Comparison of ENCODE assay signal across 16 mouse cellular contexts in the genomic region with DNA sequence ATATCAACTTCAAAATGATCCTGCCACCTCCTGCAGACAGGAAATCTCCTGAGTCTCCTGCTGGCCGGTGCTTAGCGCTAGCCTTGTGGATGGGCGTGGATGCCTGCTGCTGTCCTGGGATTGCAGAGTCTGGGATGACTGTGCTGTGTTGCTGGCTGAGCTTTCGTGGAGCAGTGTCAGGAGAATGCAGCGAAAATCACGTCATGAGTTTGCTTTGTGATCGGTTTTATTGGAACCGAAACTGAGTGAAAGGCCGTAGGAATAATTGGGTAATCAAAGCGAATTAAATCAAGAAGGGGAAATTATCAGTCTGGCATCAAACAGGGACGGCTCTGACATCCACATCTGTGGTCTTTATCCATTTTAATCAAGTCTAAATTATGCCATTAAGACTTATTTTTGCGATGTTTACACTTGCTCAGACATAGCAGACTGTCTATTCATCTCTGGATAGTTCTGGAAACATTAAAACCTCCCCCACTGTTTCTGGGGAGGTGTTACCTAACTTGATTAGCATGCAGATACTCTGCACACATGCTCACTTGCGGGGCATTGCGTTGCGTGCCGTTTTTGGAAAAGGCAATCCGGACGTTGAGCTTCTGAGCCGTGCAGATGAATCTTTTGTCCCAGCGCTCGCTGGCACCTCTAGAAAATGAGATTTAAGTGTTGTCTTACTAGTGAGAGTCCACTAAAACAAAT.
DNase-seq lines count a peak whose midpoint lies in the region; ATAC-seq and TF ChIP-seq lines count a peak whose summit lies in the region.
"Had no signal": no experiment of that assay in that cellular context is flagged by ENCODE, and none has a peak within 500 bp of the region (broad histone marks: within the 10 kb centered on the region; RNA-seq: fewer than 3 reads in every experiment).

No protein-coding gene starts in this region.

- H3K27ac ChIP-seq in heart, embryonic 10.5 days: peak overlapping the region; percentile 53; the same call in 1 of the 2 replicates
- no peak overlapping the region for H3K27ac ChIP-seq in lung, embryonic 16.5 days (ENCODE audit: low read length)
- no peak overlapping the region for H3K27ac ChIP-seq in forebrain, postnatal 0 days (ENCODE audit: low read depth, low read length)
- no peak overlapping the region for H3K27ac ChIP-seq in olfactory bulb, adult 2 months (ENCODE audit: insufficient read depth, low read depth, low read length)
- H3K27ac ChIP-seq: limb, embryonic 12.5 days had no signal

- no peaks in the 10 kb centered on the region for H3K9me3 ChIP-seq in heart, embryonic 10.5 days
- no peaks in the 10 kb centered on the region for H3K9me3 ChIP-seq in lung, embryonic 16.5 days (ENCODE audit: control insufficient read depth, low read length)
- no peaks in the 10 kb centered on the region for H3K9me3 ChIP-seq in forebrain, postnatal 0 days (ENCODE audit: low read length)
- H3K9me3 ChIP-seq: limb, embryonic 12.5 days had no signal

- no peak for DNase-seq in heart, embryonic 10.5 days (ENCODE audit: low spot score)
- no peak for DNase-seq in heart, postnatal 10 days
- DNase-seq in lung, postnatal 10 days: no peak
- peak; percentile 55 for DNase-seq in forebrain, postnatal 0 days
- no peak for DNase-seq in heart, postnatal 36 days
- DNase-seq: adrenal gland, adult 2 months; gastrocnemius, postnatal 25 days; kidney, adult 11 months; kidney, postnatal 4 days; lung, adult 2 months; thymus, postnatal 36 days had no signal

- H3K27me3 ChIP-seq in heart, embryonic 10.5 days (ENCODE audit: insufficient read depth, poor library complexity, severe bottlenecking): no peaks in the 10 kb centered on the region
- no peaks in the 10 kb centered on the region for H3K27me3 ChIP-seq in lung, embryonic 16.5 days (ENCODE audit: control insufficient read depth, insufficient read depth, low read depth, low read length)
- no peaks in the 10 kb centered on the region for H3K27me3 ChIP-seq in forebrain, postnatal 0 days (ENCODE audit: insufficient read depth, low read length)
- H3K27me3 ChIP-seq: limb, embryonic 12.5 days; Patski had no signal

- H3K4me2 ChIP-seq in lung, embryonic 16.5 days (ENCODE audit: low read depth, low read length): peak overlapping the region; percentile 15; the same call in 1 of the 2 replicates
- H3K4me2 ChIP-seq in forebrain, postnatal 0 days (ENCODE audit: low read depth): peak overlapping the region; percentile 48
- H3K4me2 ChIP-seq: limb, embryonic 12.5 days had no signal

- intact Hi-C loops in heart, postnatal 10 days (cut with DNase I): no loop called here
- intact Hi-C loops in heart, postnatal 36 days (cut with DNase I): no loop called here

- no peak for TF ChIP-seq POLR2A in olfactory bulb, adult 2 months (IDR thresholded peaks at IDR 0.05; ENCODE audit: insufficient read depth, low read depth, low read length)

- ATAC-seq in lung, embryonic 16.5 days (ENCODE audit: low read depth): no peak
- ATAC-seq in forebrain, postnatal 0 days: peak; percentile 86
- ATAC-seq: CD4-positive, CD25-positive, alpha-beta regulatory T cell, adult 4 months; Patski had no signal

- H3K4me1 ChIP-seq in heart, embryonic 10.5 days: peaks cover 10% of the 10 kb centered on the region
- peaks cover 10% of the 10 kb centered on the region for H3K4me1 ChIP-seq in lung, embryonic 16.5 days (replicated peaks; ENCODE audit: control insufficient read depth, insufficient read depth, low read length)
- H3K4me1 ChIP-seq in forebrain, postnatal 0 days (ENCODE audit: insufficient read depth): 0 out of 2 replicates have a peak, but pooled peaks cover 3% of the 10 kb centered on the region
- H3K4me1 ChIP-seq in olfactory bulb, adult 2 months (ENCODE audit: control insufficient read depth, insufficient read depth, low read length): peaks cover 21% of the 10 kb centered on the region

- H3K4me3 ChIP-seq in heart, embryonic 10.5 days: no peak overlapping the region
- no peak overlapping the region for H3K4me3 ChIP-seq in lung, embryonic 16.5 days (ENCODE audit: low read length)
- H3K4me3 ChIP-seq in forebrain, postnatal 0 days (ENCODE audit: low read depth, low read length): peak overlapping the region; percentile 21
- peak overlapping the region; percentile 1; the same call in 1 of the 2 replicates for H3K4me3 ChIP-seq in olfactory bulb, adult 2 months (ENCODE audit: insufficient read depth, low read depth, low read length)
- H3K4me3 ChIP-seq: limb, embryonic 12.5 days had no signal

- H3K36me3 ChIP-seq in heart, embryonic 10.5 days: no peaks in the 10 kb centered on the region
- no peaks in the 10 kb centered on the region for H3K36me3 ChIP-seq in lung, embryonic 16.5 days (ENCODE audit: control insufficient read depth, insufficient read depth, low read length)
- no peaks in the 10 kb centered on the region for H3K36me3 ChIP-seq in forebrain, postnatal 0 days (ENCODE audit: insufficient read depth)
- H3K36me3 ChIP-seq: limb, embryonic 12.5 days had no signal

- TF ChIP-seq CTCF in forebrain, postnatal 0 days (IDR thresholded peaks at IDR 0.05; ENCODE audit: low read depth): no peak
- TF ChIP-seq CTCF in olfactory bulb, adult 2 months (IDR thresholded peaks at IDR 0.05; ENCODE audit: insufficient read depth, low read depth, low read length): no peak

- no peak overlapping the region for H3K9ac ChIP-seq in lung, embryonic 16.5 days (ENCODE audit: low read length)
- peak overlapping the region; percentile 37 for H3K9ac ChIP-seq in forebrain, postnatal 0 days
- H3K9ac ChIP-seq: limb, embryonic 12.5 days had no signal

- 65% methylated on average over 21 of the region's 21 CpGs for WGBS in heart, embryonic 10.5 days
- WGBS in lung, embryonic 16.5 days: 59% methylated on average over 21 of the region's 21 CpGs
- 17% methylated on average over 21 of the region's 21 CpGs for WGBS in forebrain, postnatal 0 days
- 27% methylated on average over 21 of the region's 21 CpGs for WGBS in olfactory bulb, adult 2 months

Comparison
In these comparisons a context has a peak if more than half of its experiments do, and no peak if none do; other contexts are left out.
1. H3K4me3 ChIP-seq: peak in forebrain, postnatal 0 days (single experiment) and olfactory bulb, adult 2 months (single experiment); none in heart, embryonic 10.5 days (single experiment) and lung, embryonic 16.5 days (single experiment).